In the genomic region with DNA sequence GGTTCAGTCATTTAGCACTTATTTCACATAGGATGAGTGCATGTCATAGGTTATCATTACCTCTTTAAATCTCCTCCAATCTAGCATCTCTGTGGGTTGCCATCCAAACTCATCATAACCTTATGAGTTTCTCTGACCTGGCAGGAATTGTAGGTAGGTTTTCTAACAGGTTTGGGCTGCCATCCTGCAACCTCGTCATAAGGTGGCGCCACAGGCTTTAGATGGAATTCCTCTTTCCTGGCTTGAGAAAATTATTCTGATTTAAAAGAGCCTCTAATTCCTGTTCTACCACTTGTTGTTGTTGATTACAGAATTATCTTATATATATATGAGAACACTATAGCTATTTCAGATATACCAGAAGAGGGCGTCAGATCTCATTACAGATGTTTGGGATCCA, we compare ENCODE assay signal across 8 mouse cellular contexts. TPM values are rescaled to one million over a fixed set of nuclear protein-coding genes. Genes with fewer than 3 reads are reported as not detected.
A peak's percentile ranks its signal among the peaks of the same experiment; 100 is the strongest.
DNase-seq lines count a peak whose midpoint lies in the region; TF ChIP-seq lines count a peak whose summit lies in the region.

No protein-coding gene starts in this region.

- H3K27ac ChIP-seq in cortical plate, adult 2 months (ENCODE audit: insufficient read depth, low read length), result no peak overlapping the region

- peak; percentile 78 for TF ChIP-seq CTCF in cortical plate, adult 2 months (IDR thresholded peaks at IDR 0.05; ENCODE audit: extremely low read depth, insufficient read depth, low read length)

- no peaks in the 10 kb centered on the region for H3K4me1 ChIP-seq in cortical plate, adult 2 months (ENCODE audit: control insufficient read depth, insufficient read depth, low read length)

- peak; percentile 41 to 71 for DNase-seq in adrenal gland, postnatal 36 days
- no peak for DNase-seq in adrenal gland, postnatal 25 days
- peak; percentile 48 for DNase-seq in kidney, adult 9 months
- no peak for DNase-seq in kidney, adult 11 months
- DNase-seq in 3T3-L1 (ENCODE audit: low read depth, low spot score), result peak; percentile 59
- no peak for DNase-seq in natural killer cell, adult 2 months (ENCODE audit: low spot score in 2 of 2)
- DNase-seq in layer of hippocampus, adult 9-11 months, result no peak

- H3K4me3 ChIP-seq in cortical plate, adult 2 months (ENCODE audit: insufficient read depth, low read length), result no peak overlapping the region

- TF ChIP-seq POLR2A in cortical plate, adult 2 months (IDR thresholded peaks at IDR 0.05; ENCODE audit: extremely low read depth, insufficient read depth, low read length), result no peak

RNA-seq across cellular contexts. Expression of a gene that starts 34.5 kb away (rescaled TPM):
- total RNA-seq in adrenal gland, postnatal 36 days (2021), result 10 to 100 TPM in 1 of 2 experiments, 1 to 10 TPM in 1; 8.4 to 18.8 TPM
- total RNA-seq in adrenal gland, postnatal 25 days (2021), result 1.9 and 2.0 TPM in 2 replicates
- 24.3 and 41.8 TPM in 2 replicates for polyA plus RNA-seq in cortical plate, adult 2 months (2012; rRNA removed)

Comparison
In these comparisons a context has a peak if more than half of its experiments do, and no peak if none do; other contexts are left out.
1. DNase-seq: peak in adrenal gland, postnatal 36 days (2 of 2), kidney, adult 9 months (single experiment) and 3T3-L1 (single experiment); none in adrenal gland, postnatal 25 days (single experiment), kidney, adult 11 months (single experiment), natural killer cell, adult 2 months (0 of 2) and layer of hippocampus, adult 9-11 months (single experiment).